Mouse (Mus musculus) spleen, adult 2 months (tissue): ENCODE measurements around the gene Smpx. TPM values are rescaled to one million over a fixed set of nuclear protein-coding genes. Genes with fewer than 3 reads are reported as not detected.

Source experiments
- DNase-seq, 2 experiments: peaks; one replicate each; pipeline versions ENCODE4 v3.0.0 to v3.0.0-alpha.2; 2012 to 2021; ENCODE audit warnings: low spot score in 2 of 2, low read depth in 1 of 2
- H3K27ac ChIP-seq: fragments of 200-500 bp; 2 replicates; pipeline ENCODE4 v1.5.1; 2012; ENCODE audit warnings: low read length, inconsistent platforms; ENCODE audit not compliant: insufficient read depth
- H3K27me3 ChIP-seq: fragments of 200-500 bp; 2 replicates; pipeline ENCODE4 v1.6.1; 2012; ENCODE audit warnings: mild to moderate bottlenecking, moderate library complexity, low read length, inconsistent platforms; ENCODE audit not compliant: control insufficient read depth, insufficient read depth
- H3K36me3 ChIP-seq: fragments of 200-500 bp; 2 replicates; pipeline ENCODE4 v1.6.1; 2012; ENCODE audit warnings: mild to moderate bottlenecking, low read length, inconsistent platforms; ENCODE audit not compliant: control insufficient read depth, insufficient read depth
- H3K4me1 ChIP-seq: fragments of 200-500 bp; 2 replicates; pipeline ENCODE4 v1.6.1; 2011; ENCODE audit warnings: inconsistent platforms; ENCODE audit not compliant: control insufficient read depth, insufficient read depth, insufficient read length
- H3K4me3 ChIP-seq: fragments of 200-500 bp; 2 replicates; pipeline ENCODE4 v1.5.1; 2011; ENCODE audit warnings: mild to moderate bottlenecking, inconsistent platforms; ENCODE audit not compliant: insufficient read depth, insufficient read length; ENCODE audit errors: extremely low read depth
- CTCF ChIP-seq: fragments of 200-500 bp; IDR thresholded peaks from 2 replicates; pipeline ENCODE4 v1.5.1; 2011; ENCODE audit warnings: mild to moderate bottlenecking, inconsistent platforms; ENCODE audit not compliant: insufficient read depth, insufficient read length, insufficient replicate concordance; ENCODE audit errors: extremely low read depth
- POLR2A ChIP-seq: fragments of 200-500 bp; IDR thresholded peaks from 2 replicates; pipeline ENCODE4 v1.6.1; 2011; ENCODE audit warnings: low read depth, low read length, inconsistent platforms
- WGBS: fragments of 180-500 bp; shearing (Covaris S2); methylation state at CpG from one replicate; pipeline ENCODE4 v1.1.7; 2018; 5-methylcytosine and 5-hydroxymethylcytosine counted together
- polyA plus RNA-seq: library from polyadenylated mRNA; depleted of rRNA; stranded (reverse); fragments of >200 nt; gene quantifications from 2 replicates; pipeline ENCODE4 v1.2.3, GENCODE M21; 2012

Smpx gene
- polyA plus RNA-seq, 1 experiment = not detected

DNA sequence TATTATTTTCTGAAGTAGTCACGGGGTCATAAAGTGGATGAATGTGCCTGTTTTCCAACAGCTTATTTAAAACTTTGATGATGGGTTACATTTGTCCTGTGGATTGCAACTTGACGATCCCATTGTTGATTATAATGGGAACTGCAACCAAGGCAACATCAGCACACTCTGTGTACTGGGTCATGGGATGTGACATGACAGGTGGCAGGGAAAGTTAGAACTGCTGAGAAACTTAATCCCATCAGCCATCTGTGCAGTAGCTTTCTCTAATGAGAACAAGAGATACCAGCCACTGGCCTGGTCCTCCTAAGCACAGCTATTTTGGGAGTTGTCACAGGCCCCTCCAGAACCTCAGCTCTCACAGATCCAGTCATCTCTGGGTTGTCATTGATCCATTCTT is 8.5 kb downstream of the Smpx start:
- no peak for TF ChIP-seq CTCF
- TF ChIP-seq POLR2A = no peak
- Histone ChIP-seq H3K4me3 (no peak overlapping the region), H3K27me3 (no peaks in the 10 kb centered on the region), H3K27ac (no peak overlapping the region), H3K4me1 (no peaks in the 10 kb centered on the region), H3K36me3 (no peaks in the 10 kb centered on the region)
- 91% methylated on average over 2 of the region's 2 CpGs for WGBS
- no peak for DNase-seq

DNA sequence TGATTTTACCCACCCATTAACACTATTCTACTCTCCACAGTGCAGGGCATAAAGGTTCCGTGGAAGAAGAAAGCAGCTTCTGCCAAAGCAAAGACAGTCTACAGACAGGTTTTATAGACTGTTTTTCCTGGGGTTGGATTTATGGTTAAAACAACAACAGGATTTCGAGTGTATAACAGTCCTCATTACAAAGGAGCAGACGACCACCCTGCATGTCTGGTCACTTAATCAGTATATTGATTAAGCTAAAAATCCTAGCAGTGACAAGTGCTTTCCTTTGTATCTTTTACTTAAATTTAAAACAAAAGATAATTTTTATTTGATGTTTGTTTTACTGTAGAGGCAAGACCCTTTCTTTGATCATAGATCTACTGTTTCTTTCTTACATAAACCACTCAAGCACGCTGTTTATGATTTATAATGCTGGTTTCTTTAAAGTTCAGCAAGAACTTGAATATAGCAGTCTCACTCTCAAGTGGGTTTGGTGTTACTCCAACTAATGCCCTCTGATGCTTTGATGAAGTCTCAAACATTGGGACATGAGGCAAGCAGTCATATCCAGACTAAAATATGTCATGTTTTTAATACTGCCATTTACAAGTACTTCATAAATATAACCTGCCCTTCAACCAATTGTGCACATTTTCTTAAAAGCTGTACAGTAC is 10.0 kb downstream of the Smpx start:
- H3K4me1 ChIP-seq = no peaks in the 10 kb centered on the region
- no peaks in the 10 kb centered on the region for H3K27me3 ChIP-seq
- DNase-seq = no peak
- H3K4me3 ChIP-seq = no peak overlapping the region
- H3K36me3 ChIP-seq = no peaks in the 10 kb centered on the region
- no peak overlapping the region for H3K27ac ChIP-seq
- WGBS = 57% methylated on average over 4 of the region's 4 CpGs
- TF ChIP-seq POLR2A = no peak
- TF ChIP-seq CTCF = no peak

DNA sequence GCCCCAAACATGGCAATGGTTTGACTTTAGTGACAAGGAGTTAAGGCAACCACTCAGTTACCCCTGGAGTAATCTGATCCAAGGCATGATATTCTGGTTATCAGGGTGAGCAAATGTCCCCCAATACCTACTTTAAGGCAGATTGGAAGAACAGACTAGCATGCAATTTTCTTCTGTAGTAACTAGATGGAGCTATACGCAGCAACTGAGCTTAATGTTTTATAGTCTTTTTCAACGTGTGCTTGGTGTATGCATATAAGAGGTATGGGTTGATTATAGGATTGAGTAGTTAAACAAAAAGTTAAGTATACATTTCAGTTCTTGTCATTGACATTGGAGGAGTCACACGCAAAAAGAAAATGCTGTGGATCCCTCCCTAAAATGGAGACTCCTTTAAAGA is 21.2 kb downstream of the Smpx start:
- H3K4me3 ChIP-seq = no peak overlapping the region
- no peaks in the 10 kb centered on the region for H3K27me3 ChIP-seq
- no peaks in the 10 kb centered on the region for H3K36me3 ChIP-seq
- no peak for DNase-seq
- TF ChIP-seq POLR2A = no peak
- no peak for TF ChIP-seq CTCF
- H3K27ac ChIP-seq = no peak overlapping the region
- H3K4me1 ChIP-seq = no peaks in the 10 kb centered on the region
- 64% methylated on average over 3 of the region's 3 CpGs for WGBS

DNA sequence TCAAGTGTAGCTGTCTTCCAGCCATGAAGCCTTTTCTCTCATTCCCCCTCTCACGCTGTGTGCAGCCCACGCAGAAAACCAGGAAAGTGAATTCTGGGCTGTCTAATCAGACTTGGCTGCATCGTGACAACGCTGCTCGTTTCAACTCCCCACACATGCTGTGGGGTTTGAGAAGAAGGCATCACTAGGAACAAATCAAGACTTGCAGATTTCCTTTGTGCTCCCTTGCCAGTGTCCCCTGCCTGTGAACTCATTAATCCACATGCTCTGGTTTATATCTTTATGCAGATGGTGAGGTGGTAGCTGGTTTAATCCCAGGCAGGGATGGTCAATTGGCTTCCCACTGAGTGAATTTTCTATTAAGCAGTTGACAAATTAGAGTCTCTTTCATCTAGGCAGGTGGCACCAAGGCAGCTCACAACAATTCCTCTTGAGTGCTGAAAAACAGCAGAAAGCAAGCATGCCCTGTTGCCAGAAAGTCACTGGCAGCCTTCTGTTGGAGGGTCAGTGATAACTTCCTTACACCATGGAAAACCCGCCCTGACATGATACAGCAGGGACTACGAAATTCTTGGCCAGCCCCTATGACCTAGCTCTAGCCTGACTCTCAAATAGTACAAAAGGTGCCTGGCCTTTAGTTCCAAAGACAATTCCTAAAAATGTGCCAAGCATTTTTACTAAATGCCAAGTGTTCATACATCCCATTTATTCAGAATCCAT is 32.1 kb downstream of the Smpx start:
- WGBS = 71% methylated on average over 7 of the region's 7 CpGs

DNA sequence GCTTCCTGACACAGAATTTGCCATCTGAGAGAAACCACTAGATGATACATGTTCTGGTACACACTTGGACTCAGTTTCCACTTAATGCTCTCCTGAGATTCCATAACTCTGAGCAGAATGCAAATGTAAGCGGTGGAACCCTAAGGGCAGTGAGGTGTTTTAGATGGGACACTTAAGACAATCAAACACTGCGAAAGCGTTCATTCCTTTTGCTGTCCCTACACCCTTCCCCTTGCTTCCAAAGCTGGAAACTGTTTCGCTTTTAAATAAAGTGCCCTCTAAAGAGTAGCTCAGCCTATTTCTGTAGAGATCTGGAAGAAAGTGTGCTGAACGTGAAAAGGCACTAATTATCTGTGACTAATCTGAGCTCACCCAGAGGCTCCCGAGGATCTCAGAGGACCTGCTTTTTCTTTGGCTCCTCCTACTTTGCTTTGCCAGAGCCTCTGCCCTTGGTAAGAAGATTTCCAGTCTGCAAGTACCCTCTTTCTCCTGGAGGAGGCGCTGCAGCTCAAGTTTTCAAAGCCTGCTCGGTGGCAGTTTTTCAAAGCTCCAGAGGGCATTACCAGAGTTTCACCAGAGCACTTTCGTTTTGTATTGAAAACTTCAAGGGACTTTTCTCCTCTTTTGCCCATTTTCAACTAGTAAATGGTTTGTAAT is 33.1 kb downstream of the Smpx start:
- WGBS = 32% methylated on average over 9 of the region's 9 CpGs
- Histone ChIP-seq H3K4me3 (no peak overlapping the region), H3K27me3 (no peaks in the 10 kb centered on the region), H3K4me1 (no peaks in the 10 kb centered on the region), H3K27ac (no peak overlapping the region), H3K36me3 (no peaks in the 10 kb centered on the region)
- TF ChIP-seq CTCF (no peak), POLR2A (no peak)
- DNase-seq = peak in 1 of 2 experiments; percentile 2

More for the DNA sequence above, 32.1 kb downstream of the Smpx start:
- H3K27ac ChIP-seq = no peak overlapping the region
- no peak for DNase-seq
- no peaks in the 10 kb centered on the region for H3K4me1 ChIP-seq
- TF ChIP-seq POLR2A (no peak), CTCF (no peak)
- H3K4me3 ChIP-seq = no peak overlapping the region
- H3K27me3 ChIP-seq = no peaks in the 10 kb centered on the region
- no peaks in the 10 kb centered on the region for H3K36me3 ChIP-seq

DNA sequence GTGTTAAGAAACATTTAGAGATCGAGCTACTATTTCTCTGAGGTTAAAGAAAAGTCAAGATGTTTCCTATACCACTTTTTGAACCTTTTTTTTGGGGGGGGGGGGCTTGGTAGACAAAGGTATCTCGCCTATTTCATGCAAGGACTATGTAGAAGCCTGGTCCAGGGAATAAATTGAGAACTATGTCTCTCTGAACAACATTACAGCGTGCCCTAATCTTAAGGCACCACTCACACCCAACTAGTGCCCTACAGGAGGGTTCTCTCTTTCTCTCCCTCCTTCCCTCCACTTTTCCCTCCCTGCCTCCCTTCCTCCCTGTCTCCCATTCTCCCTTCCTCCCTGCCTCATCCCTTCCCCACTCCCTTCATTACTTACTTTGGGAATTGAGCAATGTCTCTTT is 33.6 kb downstream of the Smpx start:
- Histone ChIP-seq H3K4me1 (no peaks in the 10 kb centered on the region), H3K27ac (no peak overlapping the region), H3K27me3 (no peaks in the 10 kb centered on the region), H3K36me3 (no peaks in the 10 kb centered on the region), H3K4me3 (no peak overlapping the region)
- no peak for DNase-seq
- 29% methylated on average over 3 of the region's 3 CpGs for WGBS
- TF ChIP-seq POLR2A = no peak
- TF ChIP-seq CTCF = no peak

DNA sequence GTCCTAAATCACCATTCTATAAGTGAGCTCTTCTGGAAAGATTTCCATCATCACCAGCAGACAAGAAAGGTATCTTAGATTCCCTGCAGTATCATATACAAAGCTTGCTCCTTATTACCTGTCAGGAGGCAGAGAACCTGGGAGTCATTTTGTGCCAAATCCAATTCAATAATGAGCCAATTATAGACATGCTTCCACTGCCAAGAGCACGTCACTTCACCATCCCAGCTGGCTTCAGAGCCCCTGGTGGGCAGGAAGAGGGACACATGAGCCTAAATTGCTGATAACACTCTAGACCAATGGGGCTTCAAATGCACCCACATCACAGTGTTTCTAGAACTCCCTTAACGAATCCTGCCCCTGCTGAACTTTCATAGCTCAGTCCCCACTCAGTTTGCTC is 35.1 kb downstream of the Smpx start:
- Histone ChIP-seq H3K27me3 (no peaks in the 10 kb centered on the region), H3K27ac (no peak overlapping the region), H3K4me1 (no peaks in the 10 kb centered on the region), H3K4me3 (no peak overlapping the region), H3K36me3 (no peaks in the 10 kb centered on the region)
- WGBS = 48% methylated on average over 2 of the region's 2 CpGs
- no peak for TF ChIP-seq CTCF
- no peak for TF ChIP-seq POLR2A
- DNase-seq = no peak
